In the genomic region with DNA sequence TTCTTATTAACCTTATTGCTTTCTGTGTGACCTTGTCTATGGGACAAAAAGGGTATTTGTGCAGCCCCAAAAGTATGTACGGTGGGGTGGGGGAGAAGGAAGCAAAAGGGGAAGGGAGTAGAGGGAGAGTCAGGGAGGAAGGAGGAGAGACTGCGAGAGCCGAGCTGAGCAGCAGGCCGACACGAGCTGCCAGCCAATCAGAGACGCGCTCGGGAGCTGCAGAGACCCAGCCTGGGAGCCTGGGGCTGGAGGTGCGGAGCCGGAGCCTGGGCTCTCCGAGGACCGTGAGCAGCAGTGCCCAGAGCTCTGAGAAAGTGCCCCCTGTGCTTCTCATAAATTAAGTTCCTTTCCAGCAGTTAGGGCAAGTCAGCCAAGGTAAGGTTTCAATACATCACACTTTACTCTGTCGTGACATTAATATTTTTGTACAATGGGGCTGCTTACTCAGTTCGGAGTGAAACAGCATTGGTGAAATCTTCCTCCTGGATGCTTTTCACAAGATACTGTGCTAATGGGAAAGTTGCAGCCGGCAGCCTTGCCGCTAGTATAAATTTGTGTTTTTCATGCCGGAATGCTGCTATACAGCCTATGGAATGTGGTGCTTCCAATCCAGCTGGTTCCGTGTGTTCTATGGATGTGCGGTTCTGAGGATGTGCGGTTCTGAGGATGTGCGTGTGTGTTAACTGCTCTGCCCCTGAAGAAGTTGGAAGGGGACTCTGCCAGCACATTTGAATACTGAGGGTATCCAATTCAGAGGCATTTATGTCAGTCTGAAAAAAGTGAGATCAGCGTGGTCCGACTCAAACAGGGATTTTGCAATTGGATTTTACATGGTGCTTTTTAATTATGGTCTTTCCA, we compare ENCODE assay signal across 8 mouse cellular contexts.
DNase-seq lines count a peak whose midpoint lies in the region; ATAC-seq and TF ChIP-seq lines count a peak whose summit lies in the region.

No protein-coding gene starts in this region.

- no peaks in the 10 kb centered on the region for H3K27me3 ChIP-seq in C2C12 (ENCODE audit: control insufficient read depth, insufficient read depth, insufficient read length)
- H3K27me3 ChIP-seq in forebrain, embryonic 14.5 days (replicated peaks; ENCODE audit: control insufficient read depth, insufficient read depth, low read length), result peaks cover 4% of the 10 kb centered on the region; the same call in 1 of the 2 replicates
- peaks cover 14% of the 10 kb centered on the region; the same call in 1 of the 2 replicates for H3K27me3 ChIP-seq in hindbrain, embryonic 10.5 days (ENCODE audit: insufficient read depth, poor library complexity, severe bottlenecking)

- H3K4me3 ChIP-seq in C2C12 (ENCODE audit: insufficient read depth, poor library complexity, severe bottlenecking), result peak overlapping the region; percentile 37
- H3K4me3 ChIP-seq in forebrain, embryonic 14.5 days (ENCODE audit: low read depth, low read length), result peak overlapping the region; percentile 34
- H3K4me3 ChIP-seq in hindbrain, embryonic 10.5 days, result peak overlapping the region; percentile 55
- peak overlapping the region; percentile 62 for H3K4me3 ChIP-seq in left cerebral cortex, adult 2 months

- H3K27ac ChIP-seq in forebrain, embryonic 14.5 days (ENCODE audit: low read depth, low read length), result no peak overlapping the region
- H3K27ac ChIP-seq in hindbrain, embryonic 10.5 days, result 0 out of 2 replicates have a peak overlapping the region, but pooled peaks have one; percentile 45
- peak overlapping the region; percentile 91 for H3K27ac ChIP-seq in left cerebral cortex, adult 2 months

- no peaks in the 10 kb centered on the region for H3K79me2 ChIP-seq in C2C12 (ENCODE audit: control insufficient read depth, insufficient read depth)

- peak; percentile 98 for ATAC-seq in cerebellum, adult (ENCODE audit: insufficient number of reproducible peaks, low FRiP score, low TSS enrichment)
- ATAC-seq in forebrain, embryonic 14.5 days, result peak; percentile 100
- no peak for ATAC-seq in megakaryocyte-erythroid progenitor cell, adult 5-6 weeks (replicated peaks; ENCODE audit: low FRiP score, low TSS enrichment, poor library complexity, severe bottlenecking)

- no peaks in the 10 kb centered on the region for H3K36me3 ChIP-seq in C2C12 (ENCODE audit: control insufficient read depth, insufficient read depth)
- H3K36me3 ChIP-seq in forebrain, embryonic 14.5 days (ENCODE audit: control insufficient read depth, insufficient read depth, low read length), result no peaks in the 10 kb centered on the region
- no peaks in the 10 kb centered on the region for H3K36me3 ChIP-seq in hindbrain, embryonic 10.5 days

- H3ac ChIP-seq in C2C12 (ENCODE audit: control insufficient read depth, insufficient read length, low read depth), result peak overlapping the region; percentile 78

- no peaks in the 10 kb centered on the region for H3K9me3 ChIP-seq in forebrain, embryonic 14.5 days (replicated peaks; ENCODE audit: control insufficient read depth, low read length)
- no peaks in the 10 kb centered on the region for H3K9me3 ChIP-seq in hindbrain, embryonic 10.5 days

- WGBS in forebrain, embryonic 14.5 days, result 4% methylated on average over 23 of the region's 23 CpGs
- WGBS in hindbrain, embryonic 10.5 days, result 6% methylated on average over 23 of the region's 23 CpGs

- peak overlapping the region; percentile 38 for H3K9ac ChIP-seq in forebrain, embryonic 14.5 days (ENCODE audit: low read length)

- H3K4me1 ChIP-seq in forebrain, embryonic 14.5 days (ENCODE audit: control insufficient read depth, insufficient read depth, low read length), result no peaks in the 10 kb centered on the region
- H3K4me1 ChIP-seq in hindbrain, embryonic 10.5 days (replicated peaks), result peaks cover 11% of the 10 kb centered on the region

- no peak for TF ChIP-seq CTCF in C2C12 (IDR thresholded peaks at IDR 0.05; ENCODE audit: control insufficient read depth, insufficient read depth, insufficient read length)
- no peak for TF ChIP-seq CTCF in left cerebral cortex, adult 2 months (IDR thresholded peaks at IDR 0.05)

- H3K4me2 ChIP-seq in forebrain, embryonic 14.5 days (ENCODE audit: low read length), result peak overlapping the region; percentile 52

- H3K79me3 ChIP-seq in C2C12 (ENCODE audit: low read depth), result no peaks in the 10 kb centered on the region

- DNase-seq in forebrain, embryonic 14.5 days (ENCODE audit: low spot score), result peak; percentile 90
- peak; percentile 80 for DNase-seq in hindbrain, embryonic 10.5 days (ENCODE audit: low spot score)
- peak; percentile 81 to 83 for DNase-seq in left cerebral cortex, adult 2 months (ENCODE audit: extremely low spot score in 1 of 2, low spot score in 2 of 2)
- peak; percentile 8 for DNase-seq in lung, postnatal 25 days (ENCODE audit: low spot score)
- peak; percentile 83 for DNase-seq in right cerebral cortex, postnatal 25 days

- intact Hi-C loops in left cerebral cortex, adult 2 months (cut with DNase I), result loop anchor here (5.0 to 10.0 kb wide), 2 partner anchors 124 to 202 kb away; no protein-coding TSS in a partner anchor

TF ChIP-seq in C2C12, 6 proteins besides CTCF, POLR2A, EP300 and RAD21:
- TF ChIP-seq FOSL1 (IDR thresholded peaks at IDR 0.05; ENCODE audit: insufficient read depth, low read length, poor library complexity, severe bottlenecking) (no peak), MAX (IDR thresholded peaks at IDR 0.05) (peak; percentile 79), CEBPB (IDR thresholded peaks at IDR 0.05; ENCODE audit: low read depth) (no peak)

Comparison
In these comparisons a context has a peak if more than half of its experiments do, and no peak if none do; other contexts are left out.
1. DNase-seq: peak in every context shown above with its lines; median percentile 90 in forebrain, embryonic 14.5 days; 83 in right cerebral cortex, postnatal 25 days; 82 in left cerebral cortex, adult 2 months; 80 in hindbrain, embryonic 10.5 days; 8 in lung, postnatal 25 days.